Mouse (Mus musculus): ENCODE results near the gene Gpcpd1. TPM values are rescaled to one million over a fixed set of nuclear protein-coding genes. Genes with fewer than 3 reads are reported as not detected.

Gene Gpcpd1
- polyA plus RNA-seq, 1 experiment from 2014 or later = 33.1 TPM

DNA sequence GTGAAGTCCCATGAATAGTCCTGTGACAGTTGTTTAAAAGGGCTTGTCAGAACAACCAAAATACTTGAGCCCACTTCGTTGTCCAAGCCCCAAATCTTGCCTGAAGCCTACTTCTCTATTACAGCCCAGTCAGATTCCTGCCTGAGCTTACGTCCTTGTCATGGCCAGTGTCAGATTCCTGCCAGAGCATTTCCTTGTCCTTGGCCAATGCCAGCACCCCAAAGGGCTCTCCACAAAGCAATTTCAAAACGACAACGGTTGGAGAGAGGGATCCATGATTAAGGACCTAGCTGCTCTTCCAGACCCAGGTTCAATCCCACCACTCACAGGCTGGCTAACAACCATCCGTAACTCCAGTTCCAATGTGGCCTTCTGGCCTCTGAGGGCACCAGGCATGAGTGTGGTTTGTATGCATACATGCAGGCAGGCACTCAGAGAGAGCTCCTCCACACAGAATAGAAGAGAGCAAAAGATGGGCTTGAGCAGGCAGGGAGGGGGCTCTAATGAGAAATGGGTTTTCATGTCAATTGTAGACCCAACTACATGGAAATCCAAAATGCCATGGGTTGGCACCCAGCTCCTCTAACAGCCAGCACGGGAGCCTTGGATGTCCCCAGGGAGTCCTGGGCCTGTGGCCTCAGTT is 70.2 kb downstream of the Gpcpd1 start:
- TF ChIP-seq CTCF (IDR thresholded peaks at IDR 0.05; ENCODE audit: low read depth) = no peak
- H3K9ac ChIP-seq = no peak overlapping the region
- no peak overlapping the region for H3K27ac ChIP-seq (ENCODE audit: low read depth)
- DNase-seq (no peak), ATAC-seq (ENCODE audit: insufficient read depth) (no peak)
- H3K36me3 ChIP-seq (ENCODE audit: insufficient read depth) = no peaks in the 10 kb centered on the region
- WGBS = 66% methylated on average over 6 of the region's 6 CpGs
- no peaks in the 10 kb centered on the region for H3K9me3 ChIP-seq (ENCODE audit: low read depth, low read length)
- no peaks in the 10 kb centered on the region for H3K27me3 ChIP-seq (ENCODE audit: insufficient read depth, low read length)
- no peak overlapping the region for H3K4me2 ChIP-seq
- H3K4me1 ChIP-seq (ENCODE audit: insufficient read depth) = no peaks in the 10 kb centered on the region
- H3K4me3 ChIP-seq (ENCODE audit: low read depth, low read length) = no peak overlapping the region

DNA sequence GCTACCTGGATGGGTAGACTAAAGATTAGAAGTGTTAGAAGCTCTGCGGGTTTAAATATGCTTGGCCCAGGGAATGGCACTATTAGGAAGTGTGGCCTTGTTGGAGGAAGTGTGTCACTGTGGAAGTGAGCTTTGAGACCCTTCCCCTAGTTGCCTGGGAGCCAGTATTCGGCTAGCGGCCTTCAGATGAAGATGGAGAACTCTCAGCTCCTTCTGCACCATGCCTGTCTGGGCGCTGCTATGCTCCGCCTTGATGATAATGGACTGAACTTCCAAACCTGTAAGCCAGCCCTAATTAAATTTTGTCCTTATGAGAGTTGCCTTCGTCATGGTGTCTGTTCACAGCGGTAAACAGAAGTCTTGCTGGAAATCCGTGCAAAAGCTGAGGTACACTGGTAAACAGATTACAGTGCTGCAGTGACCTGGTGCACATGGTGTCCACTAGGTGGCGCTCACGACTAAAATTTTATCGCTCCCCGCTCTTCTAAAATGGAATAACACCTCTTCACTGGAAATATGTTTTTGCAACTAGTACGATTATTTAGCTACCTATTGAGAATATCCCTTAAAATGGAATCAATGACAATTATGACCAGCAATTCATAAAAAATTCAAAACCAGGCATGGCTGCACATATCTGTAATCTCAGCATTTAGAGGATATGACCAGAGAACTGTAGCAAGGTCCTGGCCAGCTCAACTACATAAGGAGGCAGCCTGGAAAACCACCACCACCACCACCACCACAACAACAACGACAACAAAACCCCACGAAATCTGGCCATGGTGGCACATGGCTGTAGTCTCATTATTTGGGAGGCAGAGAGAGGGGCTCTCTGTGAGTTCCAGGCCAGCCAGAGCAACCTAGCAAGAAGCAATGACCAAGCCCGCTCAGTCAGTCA is 71.1 kb downstream of the Gpcpd1 start:
- 27% methylated on average over 16 of the region's 16 CpGs for WGBS
- ATAC-seq (ENCODE audit: insufficient read depth) = peak; percentile 58; the same call in 1 of the 2 replicates

DNA sequence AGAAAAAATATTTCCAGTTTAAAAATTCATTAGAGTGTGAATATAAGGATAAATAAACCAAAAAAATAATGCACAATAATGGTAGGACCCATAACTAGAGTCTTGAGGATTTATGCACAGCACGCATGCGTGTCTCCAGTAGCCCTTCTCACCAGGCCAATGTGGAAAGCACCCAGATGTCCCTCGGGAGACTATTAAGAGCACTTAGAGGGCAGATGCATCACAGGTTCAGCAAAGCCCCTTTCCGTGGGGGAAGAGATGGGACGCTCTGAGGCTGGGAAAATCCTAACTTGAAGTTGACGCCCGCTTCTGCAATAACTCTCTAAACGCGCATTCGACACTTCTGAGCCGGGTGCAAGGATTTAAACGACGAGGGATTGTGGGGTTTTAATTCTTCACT is 71.9 kb downstream of the Gpcpd1 start:
- H3K27ac ChIP-seq (ENCODE audit: low read depth) = no peak overlapping the region
- 81% methylated on average over 13 of the region's 13 CpGs for WGBS
- H3K36me3 ChIP-seq (ENCODE audit: insufficient read depth) = no peaks in the 10 kb centered on the region
- no peak overlapping the region for H3K4me2 ChIP-seq
- no peak overlapping the region for H3K9ac ChIP-seq
- H3K4me1 ChIP-seq (ENCODE audit: insufficient read depth) = no peaks in the 10 kb centered on the region
- no peak overlapping the region for H3K4me3 ChIP-seq (ENCODE audit: low read depth, low read length)
- TF ChIP-seq CTCF (IDR thresholded peaks at IDR 0.05; ENCODE audit: low read depth) = no peak
- DNase-seq = no peak
- no peaks in the 10 kb centered on the region for H3K27me3 ChIP-seq (ENCODE audit: insufficient read depth, low read length)
- no peak for ATAC-seq (ENCODE audit: insufficient read depth)
- H3K9me3 ChIP-seq (ENCODE audit: low read depth, low read length) = no peaks in the 10 kb centered on the region

More for the DNA sequence above, 71.1 kb downstream of the Gpcpd1 start:
- peak; percentile 84 for TF ChIP-seq CTCF (IDR thresholded peaks at IDR 0.05; ENCODE audit: low read depth)
- Histone ChIP-seq H3K4me3 (ENCODE audit: low read depth, low read length) (no peak overlapping the region), H3K4me2 (no peak overlapping the region), H3K27me3 (ENCODE audit: insufficient read depth, low read length) (no peaks in the 10 kb centered on the region), H3K4me1 (ENCODE audit: insufficient read depth) (no peaks in the 10 kb centered on the region), H3K9ac (no peak overlapping the region), H3K27ac (ENCODE audit: low read depth) (no peak overlapping the region), H3K36me3 (ENCODE audit: insufficient read depth) (no peaks in the 10 kb centered on the region), H3K9me3 (ENCODE audit: low read depth, low read length) (no peaks in the 10 kb centered on the region)
- peak; percentile 94 for DNase-seq

DNA sequence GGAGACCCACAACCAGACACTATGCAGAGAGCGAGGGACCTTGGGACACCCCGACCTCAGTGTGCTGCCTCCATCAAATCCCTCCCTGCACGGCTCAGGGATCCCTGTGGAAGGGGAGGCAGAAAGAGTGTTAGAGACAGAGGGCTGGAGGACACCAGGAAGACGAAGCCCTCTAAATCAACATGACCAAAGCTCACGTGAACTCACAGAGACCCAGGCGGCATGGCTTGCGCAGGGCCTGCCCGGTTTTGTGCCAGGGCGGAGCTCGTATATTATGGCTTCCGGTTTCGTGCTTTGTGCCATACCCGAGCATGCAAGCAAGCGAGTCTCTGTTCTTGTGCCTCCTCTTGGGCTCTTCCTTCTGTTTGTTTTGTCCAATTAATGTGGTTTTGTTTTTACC is 72.5 kb downstream of the Gpcpd1 start:
- Histone ChIP-seq H3K36me3 (ENCODE audit: insufficient read depth) (no peaks in the 10 kb centered on the region), H3K4me3 (ENCODE audit: low read depth, low read length) (no peak overlapping the region), H3K4me1 (ENCODE audit: insufficient read depth) (no peaks in the 10 kb centered on the region), H3K27me3 (ENCODE audit: insufficient read depth, low read length) (no peaks in the 10 kb centered on the region), H3K9ac (no peak overlapping the region), H3K9me3 (ENCODE audit: low read depth, low read length) (no peaks in the 10 kb centered on the region), H3K4me2 (no peak overlapping the region), H3K27ac (ENCODE audit: low read depth) (no peak overlapping the region)
- no peak for TF ChIP-seq CTCF (IDR thresholded peaks at IDR 0.05; ENCODE audit: low read depth)
- DNase-seq (no peak), ATAC-seq (ENCODE audit: insufficient read depth) (no peak)
- 84% methylated on average over 14 of the region's 14 CpGs for WGBS

DNA sequence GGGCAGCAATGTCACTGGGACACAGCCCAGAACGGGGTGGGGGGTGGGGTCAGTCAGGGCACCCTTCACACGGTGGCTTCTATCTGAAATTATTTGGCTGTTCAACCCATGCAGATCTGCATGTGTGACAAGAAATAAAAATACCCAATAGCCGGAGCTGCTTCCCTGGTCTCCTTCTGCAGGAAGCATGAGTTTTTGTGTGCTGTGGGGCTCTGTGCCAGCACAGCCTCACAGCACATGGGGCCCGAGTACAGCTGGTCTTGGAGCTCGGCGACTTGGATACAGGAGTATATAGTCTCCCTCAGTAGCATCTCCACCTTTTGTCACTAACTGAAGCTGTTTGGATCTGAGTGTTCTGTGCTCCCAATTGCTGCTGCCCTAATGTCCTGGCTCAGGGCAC is 73.2 kb downstream of the Gpcpd1 start:
- no peak overlapping the region for H3K4me3 ChIP-seq (ENCODE audit: low read depth, low read length)
- WGBS = 40% methylated on average over 6 of the region's 6 CpGs
- H3K36me3 ChIP-seq (ENCODE audit: insufficient read depth) = no peaks in the 10 kb centered on the region
- H3K27me3 ChIP-seq (ENCODE audit: insufficient read depth, low read length) = no peaks in the 10 kb centered on the region
- no peaks in the 10 kb centered on the region for H3K9me3 ChIP-seq (ENCODE audit: low read depth, low read length)
- no peak overlapping the region for H3K4me2 ChIP-seq
- no peak overlapping the region for H3K9ac ChIP-seq
- no peak overlapping the region for H3K27ac ChIP-seq (ENCODE audit: low read depth)
- ATAC-seq (ENCODE audit: insufficient read depth) (no peak), DNase-seq (peak; percentile 35)
- no peak for TF ChIP-seq CTCF (IDR thresholded peaks at IDR 0.05; ENCODE audit: low read depth)
- no peaks in the 10 kb centered on the region for H3K4me1 ChIP-seq (ENCODE audit: insufficient read depth)

DNA sequence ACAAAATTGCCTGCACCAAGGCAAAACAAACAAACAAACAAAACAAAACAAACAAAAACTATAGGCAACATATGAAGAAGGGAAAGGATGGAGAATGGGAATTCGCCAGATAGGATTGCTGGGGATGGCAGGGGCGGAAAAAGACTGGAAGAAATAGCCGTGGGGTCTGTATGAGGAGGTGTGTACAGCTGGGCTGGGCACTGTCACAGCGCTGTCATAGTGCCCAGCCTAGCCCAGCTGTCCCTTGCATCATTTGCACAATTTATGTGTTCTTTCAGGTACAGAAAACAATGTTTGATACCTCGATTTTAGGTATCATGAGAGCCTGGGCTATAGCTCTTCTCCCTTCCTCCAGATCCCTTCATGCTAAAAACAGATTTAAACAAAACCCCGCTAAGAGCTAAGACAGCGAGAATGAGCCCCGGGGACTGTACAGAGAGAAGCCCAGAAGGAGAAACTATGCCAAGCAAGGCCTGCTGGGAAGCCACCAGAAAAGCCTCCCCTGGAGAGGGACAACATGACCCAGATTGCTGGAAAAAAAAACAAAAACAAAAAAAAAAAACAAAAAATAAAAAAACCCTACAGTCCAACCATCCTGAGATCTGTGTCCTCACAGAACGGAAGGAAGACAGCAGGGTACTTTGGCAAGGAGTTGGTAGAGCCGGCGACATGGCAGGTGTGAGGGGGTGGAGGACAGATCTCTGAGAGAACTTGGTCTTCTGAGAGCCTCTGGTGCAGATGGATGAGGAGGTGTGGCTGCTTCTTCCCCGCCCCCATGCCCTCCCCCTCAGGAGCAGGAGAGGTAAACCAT is 74.0 kb downstream of the Gpcpd1 start:
- no peak for TF ChIP-seq CTCF (IDR thresholded peaks at IDR 0.05; ENCODE audit: low read depth)
- 57% methylated on average over 12 of the region's 12 CpGs for WGBS
- no peaks in the 10 kb centered on the region for H3K27me3 ChIP-seq (ENCODE audit: insufficient read depth, low read length)
- H3K9me3 ChIP-seq (ENCODE audit: low read depth, low read length) = no peaks in the 10 kb centered on the region
- no peak for ATAC-seq (ENCODE audit: insufficient read depth)
- H3K4me2 ChIP-seq = no peak overlapping the region
- no peaks in the 10 kb centered on the region for H3K4me1 ChIP-seq (ENCODE audit: insufficient read depth)
- no peak overlapping the region for H3K9ac ChIP-seq
- H3K36me3 ChIP-seq (ENCODE audit: insufficient read depth) = no peaks in the 10 kb centered on the region
- DNase-seq = no peak
- no peak overlapping the region for H3K27ac ChIP-seq (ENCODE audit: low read depth)
- H3K4me3 ChIP-seq (ENCODE audit: low read depth, low read length) = no peak overlapping the region
